Mouse (Mus musculus) kidney, embryonic 16.5 days (tissue): ENCODE measurements at regions not wholly inside any gene's neighbourhood (a gene's known extent, or its start where the extent isn't known, plus 50 kb on each side); places are given as distances from the start of the nearest gene placed in this dataset.

Experiments
- ATAC-seq: fragments of 200-750 bp; cut with Nextera tagmentation; 2 replicates; pipeline ENCODE4 v1.8.0; 2017; ENCODE audit warnings: moderate TSS enrichment; ENCODE audit not compliant: low FRiP score, low TSS enrichment
- H3K27ac ChIP-seq: fragments of 300-500 bp; sonication (generic); 2 replicates; pipeline ENCODE4 v1.5.1; 2014; ENCODE audit warnings: low read length
- H3K27me3 ChIP-seq: fragments of 300-500 bp; sonication (generic); 2 replicates; pipeline ENCODE4 v1.6.1; 2014; ENCODE audit warnings: low read length, control low read depth, mixed read lengths; ENCODE audit not compliant: insufficient read depth
- H3K36me3 ChIP-seq: fragments of 300-500 bp; sonication (generic); 2 replicates; pipeline ENCODE4 v1.6.1; 2014; ENCODE audit warnings: low read length, control low read depth, mixed read lengths; ENCODE audit not compliant: insufficient read depth
- H3K4me1 ChIP-seq: fragments of 300-500 bp; sonication (generic); 2 replicates; pipeline ENCODE4 v1.6.1; 2014; ENCODE audit warnings: low read length, control low read depth, mixed read lengths; ENCODE audit not compliant: insufficient read depth
- H3K4me2 ChIP-seq: fragments of 300-500 bp; sonication (generic); replicated peaks from 2 replicates; pipeline ENCODE4 v1.6.1; 2014; ENCODE audit warnings: low read depth, low read length
- H3K4me3 ChIP-seq: fragments of 300-500 bp; sonication (generic); 2 replicates; pipeline ENCODE4 v1.5.1; 2014; ENCODE audit warnings: mild to moderate bottlenecking, low read length
- H3K9ac ChIP-seq: fragments of 300-500 bp; sonication (generic); replicated peaks from 2 replicates; pipeline ENCODE4 v1.6.1; 2014; ENCODE audit warnings: low read length
- H3K9me3 ChIP-seq: fragments of 300-500 bp; sonication (generic); 2 replicates; pipeline ENCODE4 v1.6.1; 2016; ENCODE audit warnings: low read length, control low read depth
- WGBS: fragments of 180-500 bp; shearing (Covaris S2); extraction: QIAGEN DNeasy Blood & Tissue Kit; methylation state at CpG from one replicate; pipeline ENCODE4 v1.1.7; 2014; 5-methylcytosine and 5-hydroxymethylcytosine counted together

DNA sequence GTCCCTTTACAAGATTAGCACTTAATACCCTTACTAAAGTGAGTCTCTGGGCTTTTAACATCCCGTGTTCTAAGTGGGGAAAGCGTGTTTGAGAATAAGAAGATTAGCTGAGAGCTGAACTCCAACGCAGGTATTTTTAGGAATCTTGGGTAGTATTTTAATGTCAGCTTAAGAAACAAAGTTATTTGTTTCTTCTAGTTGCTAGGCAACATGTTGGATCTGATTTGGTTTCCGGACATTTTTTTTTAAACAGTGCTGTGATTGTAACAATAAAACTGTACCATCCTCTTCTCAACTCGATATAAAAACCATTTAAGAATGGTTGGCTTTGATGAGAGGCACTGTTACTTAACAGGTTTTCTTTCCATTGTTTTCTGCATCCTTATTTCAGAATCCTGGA is 86.8 kb upstream of the Ppp1r12a start:
- Histone ChIP-seq H3K4me3 (no peak overlapping the region), H3K27ac (no peak overlapping the region), H3K9ac (no peak overlapping the region), H3K4me2 (no peak overlapping the region), H3K27me3 (no peaks in the 10 kb centered on the region), H3K36me3 (no peaks in the 10 kb centered on the region), H3K9me3 (no peaks in the 10 kb centered on the region), H3K4me1 (no peaks in the 10 kb centered on the region)
- no peak for ATAC-seq
- 64% methylated on average over 5 of the region's 5 CpGs for WGBS

DNA sequence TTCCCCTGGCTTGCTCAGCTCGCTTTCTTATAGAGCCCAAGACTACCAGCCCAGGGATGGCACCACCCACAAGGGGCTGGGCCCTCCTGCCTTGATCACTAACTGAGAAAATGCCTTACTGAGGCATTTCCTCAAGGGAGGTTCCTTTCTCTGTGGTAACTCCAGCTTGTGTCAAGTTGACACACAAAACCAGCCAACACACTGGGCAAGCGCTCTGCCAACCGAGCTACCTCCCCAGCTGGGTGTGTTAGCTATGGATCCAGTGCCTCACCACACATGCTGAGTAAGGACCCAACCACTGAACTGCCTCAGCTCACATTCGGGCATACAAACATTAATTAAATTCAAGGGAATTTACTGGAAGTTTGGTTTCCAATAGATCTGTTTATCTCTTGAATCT is 88.2 kb upstream of the Ppp1r12a start:
- Histone ChIP-seq H3K9me3 (no peaks in the 10 kb centered on the region), H3K36me3 (no peaks in the 10 kb centered on the region), H3K4me3 (no peak overlapping the region), H3K4me2 (no peak overlapping the region), H3K4me1 (no peaks in the 10 kb centered on the region), H3K27ac (no peak overlapping the region), H3K9ac (no peak overlapping the region), H3K27me3 (no peaks in the 10 kb centered on the region)
- 89% methylated on average over 4 of the region's 4 CpGs for WGBS
- ATAC-seq = no peak

DNA sequence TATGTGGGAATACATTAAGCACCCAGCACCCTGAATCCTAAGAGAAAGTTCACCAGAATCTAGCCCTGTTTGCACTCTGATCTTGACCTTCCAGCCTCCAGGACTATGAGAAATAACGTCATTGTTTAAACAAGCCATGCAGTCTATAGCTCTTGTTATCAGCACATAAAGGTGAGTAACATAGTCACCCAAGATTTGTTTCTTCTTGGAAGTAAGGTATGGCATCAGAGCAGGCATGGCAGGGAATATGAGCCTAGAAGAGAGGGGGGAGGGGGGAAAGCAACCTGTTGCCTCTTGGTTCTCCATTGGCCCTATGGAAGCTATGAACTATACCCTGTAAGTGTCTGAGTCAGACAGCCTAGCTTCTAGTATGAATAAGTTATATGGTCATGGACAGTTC is 89.8 kb upstream of the Ppp1r12a start:
- 81% methylated on average over 1 of the region's 1 CpGs for WGBS
- no peak overlapping the region for H3K9ac ChIP-seq
- no peak for ATAC-seq

DNA sequence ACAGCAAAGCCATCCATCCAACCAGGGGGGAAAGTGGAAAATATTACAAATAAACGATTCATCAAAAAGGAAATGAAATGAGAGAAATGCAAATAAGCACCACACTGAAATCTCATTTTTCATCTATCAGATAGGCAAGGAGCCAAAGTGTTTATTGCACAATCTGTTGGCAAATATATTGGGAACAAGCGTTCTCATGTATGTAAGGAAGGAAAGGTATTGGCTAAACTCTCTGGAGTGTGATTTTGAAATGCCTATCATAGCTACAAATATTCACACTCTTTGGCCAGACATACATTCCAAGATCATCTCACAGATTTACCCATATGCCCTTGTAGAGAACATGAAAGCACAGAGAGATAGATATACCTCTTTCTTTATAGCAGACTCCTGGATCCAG is 90.6 kb upstream of the Ppp1r12a start:
- no peak for ATAC-seq
- no peak overlapping the region for H3K27ac ChIP-seq

More for the DNA sequence above, 89.8 kb upstream of the Ppp1r12a start:
- Histone ChIP-seq H3K36me3 (no peaks in the 10 kb centered on the region), H3K9me3 (no peaks in the 10 kb centered on the region), H3K4me3 (no peak overlapping the region), H3K4me2 (no peak overlapping the region), H3K27me3 (no peaks in the 10 kb centered on the region), H3K27ac (no peak overlapping the region), H3K4me1 (peaks cover 8% of the 10 kb centered on the region; the same call in 1 of the 2 replicates)

DNA sequence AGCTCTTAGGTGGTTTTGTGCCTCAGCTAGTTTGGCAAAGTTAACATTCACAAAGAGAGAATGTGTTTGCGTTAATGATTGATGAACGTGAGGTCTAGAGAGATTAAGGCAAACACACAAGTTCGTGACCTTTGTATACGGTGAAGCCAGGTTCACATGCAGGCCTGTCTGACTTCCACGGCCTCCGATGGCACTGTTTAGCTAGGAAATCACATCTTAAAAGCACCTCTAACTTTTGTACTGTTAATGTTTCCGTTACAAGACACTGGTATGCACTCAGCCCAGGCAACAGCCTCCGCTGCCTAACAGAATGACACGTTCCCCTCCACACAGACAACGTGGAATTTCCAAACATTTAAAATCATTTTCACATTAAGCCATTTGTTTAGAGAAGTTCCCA is 94.3 kb upstream of the Ppp1r12a start:
- H3K9ac ChIP-seq = no peak overlapping the region
- no peaks in the 10 kb centered on the region for H3K36me3 ChIP-seq
- no peak overlapping the region for H3K27ac ChIP-seq
- 34% methylated on average over 10 of the region's 10 CpGs for WGBS
- H3K4me2 ChIP-seq = no peak overlapping the region
- H3K4me1 ChIP-seq = peaks cover 8% of the 10 kb centered on the region; the same call in 1 of the 2 replicates
- no peak overlapping the region for H3K4me3 ChIP-seq
- H3K9me3 ChIP-seq = no peaks in the 10 kb centered on the region
- peak; percentile 84 for ATAC-seq
- no peaks in the 10 kb centered on the region for H3K27me3 ChIP-seq

More for the DNA sequence above, 90.6 kb upstream of the Ppp1r12a start:
- 70% methylated on average over 2 of the region's 2 CpGs for WGBS
- Histone ChIP-seq H3K36me3 (no peaks in the 10 kb centered on the region), H3K9me3 (no peaks in the 10 kb centered on the region), H3K27me3 (no peaks in the 10 kb centered on the region), H3K4me3 (no peak overlapping the region), H3K4me1 (peaks cover 8% of the 10 kb centered on the region; the same call in 1 of the 2 replicates), H3K4me2 (no peak overlapping the region), H3K9ac (no peak overlapping the region)

DNA sequence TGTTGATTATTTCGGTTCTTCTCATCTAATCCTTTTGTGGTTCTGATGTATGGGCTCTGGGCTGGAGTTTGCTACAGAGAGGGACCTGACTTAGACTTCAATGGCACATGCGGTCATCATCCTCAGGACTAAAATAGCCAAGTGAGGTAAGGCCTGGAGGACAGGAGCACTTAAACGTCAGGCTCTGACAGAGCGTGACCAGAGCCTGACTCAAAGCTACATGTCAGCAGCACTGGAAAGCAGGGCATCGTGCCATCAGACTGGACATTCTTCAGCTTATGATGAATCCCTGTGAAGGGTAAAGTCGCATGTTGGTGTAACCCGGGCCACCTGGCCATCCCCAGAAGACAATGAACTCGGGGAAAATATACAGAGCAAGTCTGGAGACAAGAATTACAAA is 95.8 kb upstream of the Ppp1r12a start:
- 64% methylated on average over 8 of the region's 8 CpGs for WGBS
- H3K4me1 ChIP-seq = peaks cover 8% of the 10 kb centered on the region; the same call in 1 of the 2 replicates
- no peak overlapping the region for H3K4me2 ChIP-seq
- H3K36me3 ChIP-seq = no peaks in the 10 kb centered on the region
- no peak overlapping the region for H3K4me3 ChIP-seq
- ATAC-seq = peak; percentile 75
- H3K27me3 ChIP-seq = no peaks in the 10 kb centered on the region
- no peak overlapping the region for H3K9ac ChIP-seq
- no peak overlapping the region for H3K27ac ChIP-seq
- H3K9me3 ChIP-seq = no peaks in the 10 kb centered on the region

DNA sequence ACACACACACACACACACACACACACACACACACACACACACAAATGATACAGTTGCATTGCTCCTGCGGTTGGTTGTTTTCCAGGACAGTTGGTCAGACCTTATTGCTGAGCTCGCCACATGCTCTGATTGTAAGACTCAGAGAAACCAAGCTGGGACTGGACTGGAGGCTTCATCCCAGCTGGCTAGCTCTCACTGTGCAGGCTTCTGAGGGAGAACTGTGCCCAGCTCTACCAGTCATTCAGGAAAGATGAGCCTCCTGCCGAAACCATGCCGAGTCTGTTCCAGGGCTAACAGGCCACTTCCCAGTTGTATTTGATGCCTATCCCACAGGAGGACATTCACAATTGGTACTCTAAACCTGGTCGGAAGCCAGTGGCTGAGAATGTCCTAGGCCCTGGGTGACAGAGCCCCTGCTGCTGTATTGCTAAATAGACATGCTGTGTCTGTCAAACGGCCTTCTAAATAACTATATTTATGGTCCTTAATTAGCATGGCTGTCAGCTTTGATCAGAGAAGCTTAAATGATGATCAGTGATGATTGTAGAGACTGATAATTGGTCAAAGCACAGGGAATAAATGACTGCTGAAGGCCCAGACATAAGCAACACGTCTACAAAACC is 100.1 kb upstream of the Ppp1r12a start:
- no peak for ATAC-seq
- WGBS = 45% methylated on average over 7 of the region's 7 CpGs
- H3K9ac ChIP-seq = no peak overlapping the region

DNA sequence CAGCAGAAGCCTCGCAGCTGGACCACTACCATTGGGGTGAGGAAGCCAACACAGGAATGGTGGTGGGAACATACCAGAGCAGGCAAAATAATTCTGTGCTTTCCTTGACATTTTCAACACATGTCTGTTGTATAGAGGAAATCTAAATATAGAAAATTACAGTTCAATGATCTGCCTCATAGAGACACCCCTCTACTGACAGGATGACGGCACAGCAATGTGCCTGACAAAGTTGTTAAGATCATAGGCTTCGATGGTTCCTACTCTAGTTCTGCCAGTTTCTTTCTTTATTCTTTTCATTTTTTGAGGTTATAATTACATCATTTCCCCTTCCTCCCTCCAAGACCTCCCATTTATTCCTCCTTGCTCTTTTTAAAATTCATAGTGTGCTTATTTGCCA is 101.4 kb upstream of the Ppp1r12a start:
- no peak overlapping the region for H3K9ac ChIP-seq
- no peaks in the 10 kb centered on the region for H3K36me3 ChIP-seq
- no peak overlapping the region for H3K4me2 ChIP-seq
- no peaks in the 10 kb centered on the region for H3K9me3 ChIP-seq
- H3K4me3 ChIP-seq = no peak overlapping the region
- H3K27ac ChIP-seq = no peak overlapping the region
- H3K4me1 ChIP-seq = no peaks in the 10 kb centered on the region
- WGBS = 70% methylated on average over 3 of the region's 3 CpGs
- H3K27me3 ChIP-seq = no peaks in the 10 kb centered on the region
- ATAC-seq = 0 out of 2 replicates have a peak, but pooled peaks have one; percentile 15

More for the DNA sequence above, 100.1 kb upstream of the Ppp1r12a start:
- Histone ChIP-seq H3K4me1 (no peaks in the 10 kb centered on the region), H3K9me3 (no peaks in the 10 kb centered on the region), H3K4me3 (no peak overlapping the region), H3K36me3 (no peaks in the 10 kb centered on the region), H3K27ac (no peak overlapping the region), H3K4me2 (no peak overlapping the region), H3K27me3 (no peaks in the 10 kb centered on the region)

DNA sequence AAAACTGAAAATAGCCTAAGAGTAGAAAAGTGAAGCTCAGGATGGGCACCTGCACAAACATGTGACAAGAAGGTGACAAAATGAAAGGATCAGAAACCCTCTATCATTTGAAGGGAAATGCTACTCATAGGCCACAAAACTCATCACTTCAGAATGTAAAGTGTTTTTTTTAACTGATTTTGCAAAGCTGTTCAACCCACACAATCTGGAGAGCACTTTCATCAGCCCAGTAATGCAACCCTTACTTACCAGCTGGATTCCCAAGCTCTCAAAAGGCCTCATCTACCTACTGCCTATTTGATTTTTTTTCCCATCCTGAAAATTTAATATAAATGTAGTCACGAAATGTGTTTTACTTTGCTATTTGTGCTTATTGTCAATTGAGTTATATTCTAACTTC is 110.4 kb upstream of the Ppp1r12a start:
- ATAC-seq = no peak
- Histone ChIP-seq H3K4me3 (no peak overlapping the region), H3K4me2 (no peak overlapping the region), H3K36me3 (no peaks in the 10 kb centered on the region), H3K9me3 (no peaks in the 10 kb centered on the region), H3K27me3 (no peaks in the 10 kb centered on the region), H3K27ac (no peak overlapping the region), H3K4me1 (no peaks in the 10 kb centered on the region), H3K9ac (no peak overlapping the region)
- 88% methylated on average over 1 of the region's 1 CpGs for WGBS

DNA sequence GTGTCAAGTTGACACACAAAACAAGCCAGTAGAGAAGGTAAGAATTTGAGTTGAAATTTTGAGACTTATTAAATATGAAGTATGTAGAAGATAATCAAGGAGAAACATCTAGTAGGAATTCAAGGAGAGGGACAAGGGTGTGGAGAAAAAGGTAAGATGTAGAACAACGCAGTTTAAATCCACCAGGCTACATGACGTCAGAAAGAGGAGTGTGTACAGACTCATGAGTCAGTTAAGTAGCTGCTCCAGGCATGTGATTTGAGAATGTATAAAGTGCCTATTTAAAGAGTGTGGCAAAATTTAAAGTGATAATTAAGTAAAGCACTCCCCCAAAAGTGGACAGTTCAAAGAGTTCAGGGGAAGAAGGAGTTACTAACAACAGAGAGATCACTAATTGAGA is 113.6 kb upstream of the Ppp1r12a start:
- no peak overlapping the region for H3K4me2 ChIP-seq
- no peak overlapping the region for H3K9ac ChIP-seq
- H3K27me3 ChIP-seq = no peaks in the 10 kb centered on the region
- H3K4me3 ChIP-seq = no peak overlapping the region
- no peak for ATAC-seq
- 85% methylated on average over 2 of the region's 2 CpGs for WGBS
- no peaks in the 10 kb centered on the region for H3K9me3 ChIP-seq
- no peak overlapping the region for H3K27ac ChIP-seq
- H3K4me1 ChIP-seq = no peaks in the 10 kb centered on the region
- H3K36me3 ChIP-seq = no peaks in the 10 kb centered on the region
